Comparison of ENCODE assay signal across 26 mouse cellular contexts in the genomic region with DNA sequence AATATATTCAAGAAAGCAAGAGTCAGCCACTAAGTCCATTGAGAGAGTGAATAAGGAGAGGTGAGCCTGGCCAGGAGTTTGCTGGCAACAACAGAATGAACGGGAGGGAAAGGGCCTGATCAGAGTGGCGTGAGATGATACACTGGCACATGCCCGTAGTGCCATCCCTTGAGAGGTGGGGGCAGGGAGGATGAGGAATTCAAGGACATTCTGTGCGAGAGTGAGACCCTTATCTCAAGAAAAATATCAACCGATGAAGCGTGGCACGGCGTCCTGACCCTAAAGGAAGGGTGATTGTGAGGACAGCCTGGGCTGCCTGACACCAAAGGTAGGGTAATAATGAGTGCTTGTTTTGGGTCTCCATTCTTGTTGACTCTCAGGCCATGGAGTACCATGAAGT. TPM values are rescaled to one million over a fixed set of nuclear protein-coding genes. Genes with fewer than 3 reads are reported as not detected.
DNase-seq lines count a peak whose midpoint lies in the region; ATAC-seq and TF ChIP-seq lines count a peak whose summit lies in the region.
"Had no signal": no experiment of that assay in that cellular context is flagged by ENCODE, and none has a peak within 500 bp of the region (broad histone marks: within the 10 kb centered on the region; RNA-seq: fewer than 3 reads in every experiment).

No protein-coding gene starts in this region.

- peak; percentile 64 to 72 for DNase-seq in cerebellum, postnatal 10 days
- DNase-seq in cerebellum, adult 11-12 months = no peak
- DNase-seq in lung, postnatal 0 days (ENCODE audit: low spot score) = no peak
- DNase-seq in lung, postnatal 25 days (ENCODE audit: low spot score) = no peak
- DNase-seq in embryonic facial prominence, embryonic 10.5 days (ENCODE audit: low spot score) = no peak
- DNase-seq in gastrocnemius, adult 18-20 months (ENCODE audit: low spot score) = no peak
- DNase-seq in layer of hippocampus, adult 9-11 months = no peak
- DNase-seq: adrenal gland, adult 8-10 months; adrenal gland, postnatal 36 days; cerebellum, adult 2 months; gastrocnemius, postnatal 10 days; gastrocnemius, postnatal 36 days; heart, adult 2 months; heart, postnatal 14 days; heart, postnatal 4 days had no signal

- TF ChIP-seq EP300 in lung, postnatal 0 days (IDR thresholded peaks at IDR 0.05) = no peak

- H3K27ac ChIP-seq in lung, postnatal 0 days (ENCODE audit: low read length) = no peak overlapping the region
- peak overlapping the region; percentile 72 for H3K27ac ChIP-seq in embryonic facial prominence, embryonic 10.5 days (replicated peaks)
- H3K27ac ChIP-seq: forebrain, embryonic 12.5 days; forebrain, embryonic 15.5 days; heart, adult 2 months; heart, embryonic 10.5 days; heart, embryonic 13.5 days; hindbrain, embryonic 14.5 days; hindbrain, postnatal 0 days had no signal

- 52% methylated on average over 8 of the region's 8 CpGs for WGBS in lung, postnatal 0 days
- 81% methylated on average over 8 of the region's 8 CpGs for WGBS in embryonic facial prominence, embryonic 10.5 days

- H3K4me3 ChIP-seq in lung, postnatal 0 days (ENCODE audit: low read depth, low read length) = no peak overlapping the region
- peak overlapping the region; percentile 39 for H3K4me3 ChIP-seq in E14TG2a.4 (replicated peaks; ENCODE audit: low read length)
- H3K4me3 ChIP-seq in embryonic facial prominence, embryonic 10.5 days = no peak overlapping the region
- H3K4me3 ChIP-seq: embryonic facial prominence, embryonic 15.5 days; forebrain, embryonic 12.5 days; forebrain, embryonic 15.5 days; heart, adult 2 months; heart, embryonic 10.5 days; heart, embryonic 13.5 days had no signal

- H3K4me2 ChIP-seq in lung, postnatal 0 days (replicated peaks; ENCODE audit: low read depth, low read length) = no peak overlapping the region
- H3K4me2 ChIP-seq: embryonic facial prominence, embryonic 15.5 days; forebrain, embryonic 12.5 days; forebrain, embryonic 15.5 days; heart, embryonic 13.5 days; hindbrain, embryonic 14.5 days had no signal

- no peaks in the 10 kb centered on the region for H3K27me3 ChIP-seq in lung, postnatal 0 days (replicated peaks; ENCODE audit: insufficient read depth, low read length)
- H3K27me3 ChIP-seq in E14TG2a.4 (ENCODE audit: insufficient read depth, low read length) = no peaks in the 10 kb centered on the region
- no peaks in the 10 kb centered on the region for H3K27me3 ChIP-seq in embryonic facial prominence, embryonic 10.5 days (replicated peaks; ENCODE audit: low read depth, poor library complexity, severe bottlenecking)
- H3K27me3 ChIP-seq: embryonic facial prominence, embryonic 15.5 days; forebrain, embryonic 12.5 days; forebrain, embryonic 15.5 days; heart, embryonic 13.5 days had no signal

- peak; percentile 39; the same call in 1 of the 2 replicates for ATAC-seq in lung, postnatal 0 days
- ATAC-seq: activated CD4-positive, CD25-positive, alpha-beta regulatory T cell, adult 4 months; forebrain, embryonic 15.5 days; hindbrain, postnatal 0 days; inflammation-experienced regulatory T-cells, adult 6 months; intestine, embryonic 16.5 days had no signal

- no peaks in the 10 kb centered on the region for H3K36me3 ChIP-seq in lung, postnatal 0 days (ENCODE audit: insufficient read depth, low read length)
- no peaks in the 10 kb centered on the region for H3K36me3 ChIP-seq in E14TG2a.4 (ENCODE audit: insufficient read depth, low read length)
- H3K36me3 ChIP-seq in embryonic facial prominence, embryonic 10.5 days (replicated peaks) = no peaks in the 10 kb centered on the region
- H3K36me3 ChIP-seq: embryonic facial prominence, embryonic 15.5 days; forebrain, embryonic 12.5 days; forebrain, embryonic 15.5 days; heart, embryonic 10.5 days; heart, embryonic 13.5 days had no signal

- no peaks in the 10 kb centered on the region for H3K9me3 ChIP-seq in lung, postnatal 0 days (ENCODE audit: low read length)
- H3K9me3 ChIP-seq in E14TG2a.4 (ENCODE audit: low read length) = no peaks in the 10 kb centered on the region
- H3K9me3 ChIP-seq in embryonic facial prominence, embryonic 10.5 days = no peaks in the 10 kb centered on the region
- H3K9me3 ChIP-seq: embryonic facial prominence, embryonic 15.5 days; forebrain, embryonic 12.5 days; forebrain, embryonic 15.5 days; heart, embryonic 10.5 days; heart, embryonic 13.5 days had no signal

- no peak overlapping the region for H3K9ac ChIP-seq in lung, postnatal 0 days (replicated peaks; ENCODE audit: low read depth)
- H3K9ac ChIP-seq: embryonic facial prominence, embryonic 15.5 days; forebrain, embryonic 12.5 days; forebrain, embryonic 15.5 days; heart, embryonic 13.5 days; hindbrain, embryonic 14.5 days had no signal

- peaks cover 3% of the 10 kb centered on the region; the same call in 1 of the 2 replicates for H3K4me1 ChIP-seq in lung, postnatal 0 days (ENCODE audit: insufficient read depth, low read depth, low read length)
- peaks cover 81% of the 10 kb centered on the region for H3K4me1 ChIP-seq in E14TG2a.4 (replicated peaks; ENCODE audit: low read depth, low read length)
- H3K4me1 ChIP-seq in embryonic facial prominence, embryonic 10.5 days = peaks cover 6% of the 10 kb centered on the region; the same call in 1 of the 2 replicates
- H3K4me1 ChIP-seq: forebrain, embryonic 12.5 days; forebrain, embryonic 15.5 days had no signal

- no peak for TF ChIP-seq CTCF in lung, postnatal 0 days (IDR thresholded peaks at IDR 0.05)
- no peak for TF ChIP-seq CTCF in E14TG2a.4 (conservative IDR thresholded peaks at IDR 0.05; ENCODE audit: low read length)

RNA-seq across cellular contexts. Expression of a gene that starts 38.1 kb away (rescaled TPM):
- polyA plus RNA-seq in lung, postnatal 0 days (2015; fragmentation: Nextera tagmentation; extraction: Ambion mirVana) = 86.9 and 130 TPM in 2 replicates
- polyA plus RNA-seq in embryonic facial prominence, embryonic 10.5 days (2016; fragmentation: Nextera tagmentation; extraction: Ambion mirVana) = 18.7 and 23.3 TPM in 2 replicates
- total RNA-seq in gastrocnemius, adult 18-20 months (2021) = 100 to 1,000 TPM; 151 to 192 TPM

Comparison
In these comparisons a context has a peak if more than half of its experiments do, and no peak if none do; other contexts are left out.
1. DNase-seq: peak in cerebellum, postnatal 10 days (2 of 2); none in cerebellum, adult 11-12 months (single experiment), lung, postnatal 0 days (single experiment), lung, postnatal 25 days (single experiment), embryonic facial prominence, embryonic 10.5 days (single experiment), gastrocnemius, adult 18-20 months (single experiment) and layer of hippocampus, adult 9-11 months (single experiment).